Mouse (Mus musculus): Measurements from ENCODE around the gene Pbx4.

Pbx4 gene

GRCm38 (mm10) chr8:69808864-69809403 is 23.4 kb upstream of the Pbx4 start:
- in situ Hi-C loops (cut with MboI, MseI), result no loop called here

- in situ Hi-C loops (cut with MboI, MseI), result no loop called here
These were observed 22.5 kb upstream of the Pbx4 start for GRCm38 (mm10) chr8:69809820-69810219.

GRCm38 (mm10) chr8:69814881-69815280 is 17.4 kb upstream of the Pbx4 start:
- in situ Hi-C loops (cut with MboI, MseI), result no loop called here

- in situ Hi-C loops (cut with MboI, MseI), result no loop called here
These were observed 16.9 kb upstream of the Pbx4 start for GRCm38 (mm10) chr8:69815396-69815795.

- in situ Hi-C loops (cut with MboI, MseI), result no loop called here
These were observed 11.8 kb upstream of the Pbx4 start for GRCm38 (mm10) chr8:69820466-69820865.

- in situ Hi-C loops (cut with MboI, MseI), result no loop called here
These were observed 10.3 kb upstream of the Pbx4 start for GRCm38 (mm10) chr8:69821971-69822385.

- in situ Hi-C loops (cut with MboI, MseI), result no loop called here
These were observed 9.7 kb upstream of the Pbx4 start, which contains the start of gene Lpar2 for GRCm38 (mm10) chr8:69822386-69823191. Lpar2 (plus strand) TSS chr8:69822429.

GRCm38 (mm10) chr8:69826371-69826770 is 5.9 kb upstream of the Pbx4 start:
- in situ Hi-C loops (cut with MboI, MseI), result no loop called here

- in situ Hi-C loops (cut with MboI, MseI), result no loop called here
These were observed 4.9 kb downstream of the Pbx4 start for GRCm38 (mm10) chr8:69837057-69837682.

- in situ Hi-C loops (cut with MboI, MseI), result no loop called here
These were observed 15.1 kb downstream of the Pbx4 start for GRCm38 (mm10) chr8:69847167-69848065.

- in situ Hi-C loops (cut with MboI, MseI), result no loop called here
These were observed 16.7 kb downstream of the Pbx4 start for GRCm38 (mm10) chr8:69848951-69849350.

- in situ Hi-C loops (cut with MboI, MseI), result no loop called here
These were observed 17.6 kb downstream of the Pbx4 start for GRCm38 (mm10) chr8:69849899-69850298.

GRCm38 (mm10) chr8:69850926-69851506 is 18.7 kb downstream of the Pbx4 start:
- in situ Hi-C loops (cut with MboI, MseI), result no loop called here

GRCm38 (mm10) chr8:69853869-69854268 is 21.6 kb downstream of the Pbx4 start:
- in situ Hi-C loops (cut with MboI, MseI), result no loop called here

GRCm38 (mm10) chr8:69860807-69861206 is 28.5 kb downstream of the Pbx4 start:
- in situ Hi-C loops (cut with MboI, MseI), result no loop called here

- in situ Hi-C loops (cut with MboI, MseI), result no loop called here
These were observed 29.0 kb downstream of the Pbx4 start for GRCm38 (mm10) chr8:69861251-69861650.

GRCm38 (mm10) chr8:69863387-69864020 is 31.2 kb downstream of the Pbx4 start:
- in situ Hi-C loops (cut with MboI, MseI), result no loop called here

- in situ Hi-C loops (cut with MboI, MseI), result no loop called here
These were observed 31.9 kb downstream of the Pbx4 start for GRCm38 (mm10) chr8:69864180-69864579.

- in situ Hi-C loops (cut with MboI, MseI), result no loop called here
These were observed 35.5 kb downstream of the Pbx4 start for GRCm38 (mm10) chr8:69867696-69868326.

- in situ Hi-C loops (cut with MboI, MseI), result no loop called here
These were observed 37.9 kb downstream of the Pbx4 start for GRCm38 (mm10) chr8:69870003-69870765.
